Mouse (Mus musculus) layer of hippocampus, postnatal 36 days (tissue): ENCODE measurements at regions not wholly inside any gene's neighbourhood (a gene's known extent, or its start where the extent isn't known, plus 50 kb on each side); places are given as distances from the start of the nearest gene placed in this dataset.

Experiments
- DNase-seq, 2 experiments: peaks; one replicate each; pipeline ENCODE4 v3.0.0; 2022

GRCm38 (mm10) chr13:60237091-60237490 lies 59.9 kb upstream of the Gas1 start:
- no peak for DNase-seq

GRCm38 (mm10) chr13:60242447-60243109 lies 65.4 kb upstream of the Gas1 start:
- DNase-seq, result no peak

GRCm38 (mm10) chr13:60243110-60243481 lies 65.9 kb upstream of the Gas1 start:
- no peak for DNase-seq

GRCm38 (mm10) chr13:60255162-60255561 lies 78.0 kb upstream of the Gas1 start:
- no peak for DNase-seq

DNA sequence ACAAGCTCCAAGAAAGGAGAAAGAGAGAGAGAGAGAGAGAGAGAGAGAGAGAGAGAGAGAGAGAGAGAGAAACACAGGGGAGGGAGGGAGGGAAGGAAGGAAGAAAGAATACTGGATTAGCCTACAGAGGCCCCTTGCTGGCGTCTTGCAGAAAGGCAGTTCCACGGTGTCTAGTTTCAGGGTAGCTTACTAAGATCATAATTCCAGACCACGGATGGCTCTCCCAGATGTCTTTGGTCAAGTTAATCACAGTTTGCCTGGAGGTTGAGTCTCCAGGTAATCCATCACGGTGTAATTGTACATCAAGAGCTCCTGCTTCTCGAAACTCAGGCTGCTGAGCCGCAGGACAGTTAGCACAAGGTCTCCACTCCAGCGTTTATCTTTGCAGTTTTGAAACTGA lies 78.5 kb upstream of the Gas1 start:
- no peak for DNase-seq

DNA sequence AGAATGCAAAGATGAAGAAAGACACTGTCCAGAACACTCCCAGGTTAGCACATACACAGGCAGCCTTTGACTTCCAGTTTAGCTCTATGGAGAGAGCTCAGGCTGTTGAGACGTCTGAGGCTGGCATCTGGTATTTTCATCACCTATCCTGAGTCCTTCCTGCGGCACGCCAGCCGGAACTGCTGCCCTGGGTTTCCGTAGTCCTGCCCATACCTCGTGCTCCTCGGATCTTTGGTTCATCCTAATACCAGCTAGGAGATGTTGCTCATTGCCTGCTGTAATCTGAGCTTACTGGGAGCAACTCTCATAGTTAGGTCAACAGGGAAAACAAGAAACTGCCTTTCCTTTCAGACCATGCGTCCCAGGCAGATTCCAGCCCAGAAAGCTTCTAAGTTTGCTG lies 79.8 kb upstream of the Gas1 start:
- DNase-seq, result no peak

DNA sequence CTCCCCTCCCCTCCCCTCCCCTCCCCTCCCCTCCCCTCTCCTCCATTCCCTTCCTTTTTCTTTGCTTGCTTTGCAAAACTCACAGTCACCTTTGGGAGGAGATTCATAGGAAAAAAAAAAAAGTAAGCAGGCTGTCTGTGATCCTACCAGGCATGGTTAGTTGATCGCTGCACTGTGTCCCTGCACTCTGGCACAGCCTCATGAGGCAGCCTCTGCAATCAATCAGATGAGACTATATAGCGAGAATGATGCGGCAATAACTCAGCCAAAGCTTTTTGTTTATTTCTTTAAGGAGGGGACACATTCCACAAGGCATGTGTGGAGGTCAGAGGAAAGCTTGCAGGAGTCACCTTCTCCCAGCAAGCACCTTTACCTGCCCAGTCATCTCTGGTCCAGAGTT lies 80.7 kb upstream of the Gas1 start:
- DNase-seq, result no peak

DNA sequence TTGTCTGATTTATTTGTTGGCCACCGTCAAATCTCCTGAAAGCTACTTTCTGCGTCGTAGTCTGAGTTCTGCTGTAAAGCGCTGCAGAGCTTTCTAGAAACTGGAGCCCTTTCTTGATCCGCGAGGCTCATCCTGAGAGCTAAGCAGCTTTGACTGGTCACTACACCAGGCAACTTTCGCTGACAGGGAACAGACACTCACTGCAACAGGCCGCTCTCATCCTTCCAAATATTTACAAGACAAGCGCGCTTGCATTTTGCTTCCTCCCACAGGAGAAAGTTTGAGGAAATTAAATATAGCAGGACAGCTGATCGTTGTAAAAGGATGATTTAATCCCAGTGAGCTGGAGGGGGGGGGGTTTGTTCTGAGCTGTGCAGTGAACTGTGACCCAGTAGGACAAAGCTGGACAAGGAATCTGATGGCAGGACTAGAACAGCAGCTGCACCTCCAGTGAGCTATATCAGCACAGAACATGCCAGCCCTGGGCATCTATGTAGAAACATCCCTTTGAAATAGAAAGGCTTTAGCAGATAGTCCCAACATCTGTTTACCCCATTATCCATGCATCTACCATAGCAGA lies 85.4 kb upstream of the Gas1 start:
- DNase-seq, result no peak

DNA sequence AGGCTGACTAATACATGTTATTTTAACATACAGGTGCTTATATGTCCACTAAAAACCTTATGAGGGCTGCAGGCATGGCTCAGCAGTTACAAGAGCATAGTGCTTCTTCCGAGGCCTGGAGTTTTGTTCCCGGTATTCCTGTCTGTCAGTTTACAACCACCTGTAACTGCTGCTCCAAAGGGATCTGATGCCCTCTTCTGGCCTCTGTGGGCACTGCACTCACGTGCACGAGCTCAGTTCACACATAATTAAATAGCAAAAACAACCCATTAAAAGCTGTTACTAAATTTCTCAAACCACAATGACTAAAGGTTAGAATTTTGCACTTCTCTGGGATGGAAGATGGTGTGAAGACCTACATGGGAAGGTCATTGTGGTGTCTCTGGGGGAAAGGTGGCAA lies 87.3 kb upstream of the Gas1 start:
- DNase-seq, result no peak

DNA sequence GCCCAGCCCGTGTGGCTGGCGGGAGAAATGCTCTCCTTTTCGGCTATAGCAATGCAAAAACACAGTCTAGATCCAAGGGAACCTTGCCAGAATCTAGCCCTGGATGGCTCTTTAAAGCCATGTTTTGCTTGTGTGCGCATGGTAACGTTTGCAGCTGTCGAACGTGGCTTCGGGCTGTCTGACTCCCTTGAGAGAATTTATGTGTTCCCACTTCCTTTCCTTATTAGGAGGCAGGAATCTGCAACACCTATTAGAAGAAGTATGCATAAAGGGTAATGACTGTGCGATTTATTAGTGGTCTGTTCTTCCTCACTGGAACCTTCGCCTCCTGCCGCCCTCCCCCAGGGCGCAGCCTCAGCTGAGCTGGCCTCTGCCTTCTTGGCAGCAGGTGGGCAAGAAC lies 90.4 kb upstream of the Gas1 start:
- peak; percentile 13 to 15 for DNase-seq

DNA sequence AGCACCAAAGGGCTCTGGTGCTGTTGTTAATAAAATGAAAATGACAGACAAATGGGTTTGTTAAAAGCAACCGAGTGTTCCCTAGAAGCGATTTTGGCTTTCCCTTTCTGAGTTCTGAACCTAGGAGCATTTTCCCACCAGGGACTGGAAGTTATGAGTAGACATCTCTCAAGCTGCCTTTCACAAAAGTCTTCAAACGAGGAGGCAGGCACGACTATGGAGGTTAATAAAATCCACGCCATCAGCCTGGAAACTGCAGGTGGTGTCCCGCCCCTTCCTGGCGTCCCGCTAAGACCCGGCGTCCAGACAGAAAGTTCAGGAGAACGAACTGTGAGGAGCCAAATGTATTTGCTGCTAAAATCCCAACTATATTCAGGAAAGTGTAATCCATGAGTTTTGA lies 91.1 kb upstream of the Gas1 start:
- DNase-seq, result no peak

DNA sequence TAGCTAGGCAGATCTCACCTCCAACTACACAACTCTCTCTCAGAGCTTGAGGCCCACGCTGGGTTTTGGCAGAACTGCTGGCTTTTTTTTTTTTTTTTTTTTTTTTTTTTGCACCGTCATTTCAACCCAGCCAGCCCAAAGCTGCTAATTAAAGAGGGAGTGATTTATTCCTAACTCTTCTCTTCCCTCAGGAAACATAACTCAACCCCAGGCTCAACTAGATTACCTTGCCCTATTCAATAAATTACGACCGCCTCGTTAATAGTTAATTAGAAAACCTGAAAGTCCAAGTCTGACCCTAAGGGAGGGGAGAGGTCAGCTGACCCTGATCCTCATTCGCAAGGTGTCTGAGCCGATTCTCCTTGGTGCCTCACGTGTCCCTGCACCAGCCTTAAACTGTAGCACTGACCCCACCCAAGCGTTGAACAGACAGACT lies 92.3 kb upstream of the Gas1 start:
- DNase-seq, result no peak

DNA sequence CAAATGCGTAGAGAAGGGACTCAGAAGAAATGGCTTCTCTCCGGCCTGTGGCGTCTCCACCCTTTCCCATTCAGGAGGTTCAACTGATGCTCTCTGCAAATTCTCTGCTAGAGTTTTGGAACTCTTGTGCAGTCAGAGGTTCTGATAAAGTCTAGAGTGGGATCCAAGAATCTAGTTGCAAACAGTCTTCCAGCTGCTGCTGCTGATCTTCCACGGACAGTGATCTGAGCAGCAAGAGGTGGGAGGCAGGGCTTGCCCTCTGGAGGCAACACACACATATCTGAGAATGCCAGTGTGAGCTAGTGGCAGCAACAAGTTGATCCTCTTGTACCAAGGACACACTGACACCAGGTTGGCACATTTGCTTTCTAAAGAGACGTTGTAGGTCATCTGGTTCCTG lies 93.4 kb upstream of the Gas1 start:
- DNase-seq, result no peak

- no peak for DNase-seq
Observed at GRCm38 (mm10) chr13:60273331-60273730, 96.2 kb upstream of the Gas1 start.

- no peak for DNase-seq
Observed at GRCm38 (mm10) chr13:60282543-60283251, 105.5 kb upstream of the Gas1 start.

GRCm38 (mm10) chr13:60286525-60287224 lies 109.5 kb upstream of the Gas1 start:
- no peak for DNase-seq

DNA sequence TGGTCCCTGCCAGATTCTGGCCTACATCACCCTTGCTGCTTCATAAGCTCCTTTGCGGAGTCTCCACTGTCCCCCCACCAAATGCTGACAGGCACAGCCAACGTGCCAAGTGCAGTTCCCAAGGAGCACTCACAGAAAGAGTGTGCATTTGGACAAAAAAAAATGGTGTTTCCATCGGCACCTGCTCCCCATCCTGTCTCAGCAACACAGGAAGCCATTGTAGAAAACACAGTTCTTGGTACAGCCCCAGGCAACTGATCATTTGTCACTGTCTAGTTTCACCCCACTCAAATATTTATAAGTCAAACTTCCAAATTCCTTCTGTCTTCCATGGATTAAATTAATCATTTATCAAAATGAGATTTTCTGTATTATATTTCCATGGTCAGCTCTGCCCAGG lies 112.5 kb upstream of the Gas1 start:
- DNase-seq, result no peak

GRCm38 (mm10) chr13:60290820-60291219 lies 113.7 kb upstream of the Gas1 start:
- no peak for DNase-seq

- no peak for DNase-seq
Observed at GRCm38 (mm10) chr13:60291344-60291743, 114.2 kb upstream of the Gas1 start.

- no peak for DNase-seq
Observed at GRCm38 (mm10) chr13:60296201-60296895, 119.2 kb upstream of the Gas1 start.

DNA sequence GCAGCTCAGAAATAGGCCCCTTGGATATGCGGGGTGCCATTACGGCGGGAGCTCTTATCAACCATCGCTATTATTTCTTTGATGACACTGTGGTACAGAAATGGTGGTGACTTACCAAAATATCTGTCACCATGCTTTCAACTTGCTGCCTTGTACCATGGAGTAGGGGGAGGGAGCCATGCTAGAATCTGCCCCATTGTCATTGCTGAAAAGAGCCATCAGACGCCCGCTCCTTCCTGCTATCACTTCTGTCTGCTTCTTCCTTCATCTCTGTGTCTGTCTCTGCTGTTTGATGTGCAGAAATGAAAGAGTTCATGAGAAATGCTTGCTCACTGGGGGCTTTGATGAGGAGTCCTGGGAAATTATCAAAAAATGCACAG lies 119.7 kb upstream of the Gas1 start:
- DNase-seq, result no peak

GRCm38 (mm10) chr13:60298575-60298974 lies 121.4 kb upstream of the Gas1 start:
- DNase-seq, result no peak

DNA sequence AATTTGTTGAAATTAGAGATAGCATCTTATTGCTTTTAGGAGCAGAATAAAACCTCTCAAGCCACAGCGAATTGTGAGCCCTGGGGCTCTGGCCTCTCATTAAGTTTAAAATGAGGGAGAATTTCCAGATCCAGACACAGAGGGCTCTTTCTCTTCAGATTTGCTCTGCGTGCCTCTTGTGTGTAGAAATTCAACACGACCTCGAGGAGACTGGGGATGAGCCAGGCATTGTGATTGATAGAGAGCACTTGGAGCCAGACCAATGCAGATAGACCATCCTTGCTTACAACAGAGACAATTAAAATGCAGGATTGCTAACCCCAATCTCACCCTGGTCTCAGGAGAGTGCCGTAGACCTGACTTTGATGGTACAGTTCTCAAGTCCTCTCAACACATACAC lies 121.9 kb upstream of the Gas1 start:
- no peak for DNase-seq
